ENCODE assay signal across 20 mouse cellular contexts in genomic region chr2:172733403-172733995, GRCm38 (mm10).
DNase-seq lines count a peak whose midpoint lies in the region; ATAC-seq and TF ChIP-seq lines count a peak whose summit lies in the region.
"Had no signal": no experiment of that assay in that cellular context is flagged by ENCODE, and none has a peak within 500 bp of the region (broad histone marks: within the 10 kb centered on the region; RNA-seq: fewer than 3 reads in every experiment).

No protein-coding gene starts in this region.

- no peak overlapping the region for H3K27ac ChIP-seq in forebrain, embryonic 14.5 days (ENCODE audit: low read depth, low read length)
- H3K27ac ChIP-seq in forebrain, embryonic 15.5 days (replicated peaks) = no peak overlapping the region
- H3K27ac ChIP-seq in ES-E14 (ENCODE audit: insufficient read depth, low read depth, low read length, poor library complexity, severe bottlenecking) = peak overlapping the region; percentile 19; the same call in 1 of the 2 replicates
- H3K27ac ChIP-seq in embryonic facial prominence, embryonic 13.5 days = no peak overlapping the region
- H3K27ac ChIP-seq in hindbrain, embryonic 12.5 days = no peak overlapping the region
- H3K27ac ChIP-seq: heart, adult 2 months; heart, embryonic 13.5 days; kidney, embryonic 15.5 days; liver, embryonic 13.5 days; neural tube, embryonic 15.5 days had no signal

- in situ Hi-C loops in ES-E14 (cut with MboI; ENCODE audit: low sequenced_read_pairs in 2 of 2, unreplicated experiment in 2 of 2) = no loop called here

- no peak for TF ChIP-seq CTCF in brain, embryonic 14.5 days (IDR thresholded peaks at IDR 0.05; ENCODE audit: borderline replicate concordance, extremely low read depth, insufficient read depth, insufficient read length)

- no peaks in the 10 kb centered on the region for H3K36me3 ChIP-seq in forebrain, embryonic 14.5 days (ENCODE audit: control insufficient read depth, insufficient read depth, low read length)
- H3K36me3 ChIP-seq in forebrain, embryonic 15.5 days = no peaks in the 10 kb centered on the region
- no peaks in the 10 kb centered on the region for H3K36me3 ChIP-seq in ES-E14 (ENCODE audit: control insufficient read depth, insufficient read depth, low read length, poor library complexity, severe bottlenecking)
- no peaks in the 10 kb centered on the region for H3K36me3 ChIP-seq in embryonic facial prominence, embryonic 13.5 days
- no peaks in the 10 kb centered on the region for H3K36me3 ChIP-seq in hindbrain, embryonic 12.5 days
- H3K36me3 ChIP-seq: heart, embryonic 13.5 days; kidney, embryonic 15.5 days; liver, embryonic 13.5 days; neural tube, embryonic 15.5 days had no signal

- H3K9ac ChIP-seq in forebrain, embryonic 14.5 days (ENCODE audit: low read length) = no peak overlapping the region
- no peak overlapping the region for H3K9ac ChIP-seq in forebrain, embryonic 15.5 days (replicated peaks)
- no peak overlapping the region for H3K9ac ChIP-seq in ES-E14 (ENCODE audit: insufficient read depth, low read depth, low read length, poor library complexity, severe bottlenecking)
- no peak overlapping the region for H3K9ac ChIP-seq in embryonic facial prominence, embryonic 13.5 days
- no peak overlapping the region for H3K9ac ChIP-seq in hindbrain, embryonic 12.5 days
- H3K9ac ChIP-seq: heart, embryonic 13.5 days; kidney, embryonic 15.5 days; liver, embryonic 13.5 days; lung, embryonic 14.5 days; neural tube, embryonic 15.5 days had no signal

- H3K4me3 ChIP-seq in forebrain, embryonic 14.5 days (ENCODE audit: low read depth, low read length) = no peak overlapping the region
- H3K4me3 ChIP-seq in forebrain, embryonic 15.5 days = no peak overlapping the region
- H3K4me3 ChIP-seq in ES-E14 (ENCODE audit: insufficient read depth in 1 of 2, low read depth in 1 of 2, low read length in 2 of 2, poor library complexity in 1 of 2, severe bottlenecking in 1 of 2) = no peak overlapping the region
- H3K4me3 ChIP-seq in embryonic facial prominence, embryonic 13.5 days = no peak overlapping the region
- H3K4me3 ChIP-seq in hindbrain, embryonic 12.5 days = no peak overlapping the region
- H3K4me3 ChIP-seq: heart, adult 2 months; heart, embryonic 13.5 days; kidney, embryonic 15.5 days; liver, embryonic 13.5 days; neural tube, embryonic 15.5 days had no signal

- TF ChIP-seq POLR2A in brain, embryonic 14.5 days (IDR thresholded peaks at IDR 0.05; ENCODE audit: borderline replicate concordance, extremely low read depth, insufficient read depth, insufficient read length, poor library complexity, severe bottlenecking) = no peak

- no peaks in the 10 kb centered on the region for H3K9me3 ChIP-seq in forebrain, embryonic 14.5 days (replicated peaks; ENCODE audit: control insufficient read depth, low read length)
- no peaks in the 10 kb centered on the region for H3K9me3 ChIP-seq in forebrain, embryonic 15.5 days
- no peaks in the 10 kb centered on the region for H3K9me3 ChIP-seq in ES-E14 (ENCODE audit: control insufficient read depth, insufficient read depth, low read depth, low read length)
- no peaks in the 10 kb centered on the region for H3K9me3 ChIP-seq in embryonic facial prominence, embryonic 13.5 days
- no peaks in the 10 kb centered on the region for H3K9me3 ChIP-seq in hindbrain, embryonic 12.5 days (replicated peaks)
- H3K9me3 ChIP-seq: heart, embryonic 13.5 days; kidney, embryonic 15.5 days; liver, embryonic 13.5 days; neural tube, embryonic 15.5 days had no signal

- no peak for ATAC-seq in forebrain, embryonic 14.5 days
- ATAC-seq in forebrain, embryonic 15.5 days (replicated peaks) = no peak
- ATAC-seq in embryonic facial prominence, embryonic 13.5 days (ENCODE audit: insufficient number of reproducible peaks, insufficient read depth, low FRiP score, low TSS enrichment, low read depth) = no peak
- ATAC-seq in hindbrain, embryonic 12.5 days (ENCODE audit: low FRiP score) = no peak
- no peak for ATAC-seq in CD4-positive, CD25-positive, alpha-beta regulatory T cell, adult 4 months
- ATAC-seq: intestine, postnatal 0 days had no signal

- DNase-seq in forebrain, embryonic 14.5 days (ENCODE audit: low spot score) = peak; percentile 55
- DNase-seq in ES-E14 (ENCODE audit: low read depth, low spot score) = peak; percentile 75
- DNase-seq in brain, embryonic 14.5 days (ENCODE audit: low read depth) = peak; percentile 67
- DNase-seq in layer of hippocampus, adult 9-11 months = no peak
- DNase-seq: adrenal gland, postnatal 14 days; cerebellum, adult 9-10 months; gastrocnemius, postnatal 36 days; heart, adult 2 months; heart, postnatal 14 days; kidney, postnatal 36 days; liver, embryonic 13.5 days; lung, embryonic 14.5 days had no signal

- 3% methylated on average over 9 of the region's 9 CpGs for WGBS in forebrain, embryonic 14.5 days
- 5% methylated on average over 9 of the region's 9 CpGs for WGBS in forebrain, embryonic 15.5 days
- 3% methylated on average over 9 of the region's 9 CpGs for WGBS in embryonic facial prominence, embryonic 13.5 days
- WGBS in hindbrain, embryonic 12.5 days = 2% methylated on average over 9 of the region's 9 CpGs

- H3K27me3 ChIP-seq in forebrain, embryonic 14.5 days (replicated peaks; ENCODE audit: control insufficient read depth, insufficient read depth, low read length) = peaks cover 21% of the 10 kb centered on the region
- H3K27me3 ChIP-seq in forebrain, embryonic 15.5 days = peaks cover 22% of the 10 kb centered on the region; the same call in 1 of the 2 replicates
- H3K27me3 ChIP-seq in embryonic facial prominence, embryonic 13.5 days = peaks cover 79% of the 10 kb centered on the region
- H3K27me3 ChIP-seq in hindbrain, embryonic 12.5 days = peaks cover 97% of the 10 kb centered on the region

- peaks cover 17% of the 10 kb centered on the region for H3K4me1 ChIP-seq in forebrain, embryonic 14.5 days (ENCODE audit: control insufficient read depth, insufficient read depth, low read length)
- H3K4me1 ChIP-seq in forebrain, embryonic 15.5 days = peaks cover 36% of the 10 kb centered on the region
- H3K4me1 ChIP-seq in ES-E14 (ENCODE audit: control insufficient read depth in 2 of 2, insufficient read depth in 2 of 2, low read length in 2 of 2, poor library complexity in 1 of 2) = peaks cover 6 to 42% of the 10 kb centered on the region in 2 experiments; a peak in 3 of 4 replicates
- H3K4me1 ChIP-seq in embryonic facial prominence, embryonic 13.5 days = peaks cover 53% of the 10 kb centered on the region
- peaks cover 16% of the 10 kb centered on the region for H3K4me1 ChIP-seq in hindbrain, embryonic 12.5 days

- H3K4me2 ChIP-seq in forebrain, embryonic 14.5 days (ENCODE audit: low read length) = no peak overlapping the region
- no peak overlapping the region for H3K4me2 ChIP-seq in forebrain, embryonic 15.5 days (replicated peaks)
- 0 out of 2 replicates have a peak overlapping the region, but pooled peaks have one; percentile 5 for H3K4me2 ChIP-seq in embryonic facial prominence, embryonic 13.5 days
- no peak overlapping the region for H3K4me2 ChIP-seq in hindbrain, embryonic 12.5 days (replicated peaks)
- H3K4me2 ChIP-seq: heart, embryonic 13.5 days; kidney, embryonic 15.5 days; liver, embryonic 13.5 days; lung, embryonic 14.5 days; neural tube, embryonic 15.5 days had no signal

TF ChIP-seq in ES-E14, 5 proteins besides CTCF, POLR2A, EP300 and RAD21:
- no peak for TF ChIP-seq HCFC1 (IDR thresholded peaks at IDR 0.05; ENCODE audit: borderline replicate concordance, insufficient read depth, low read length)
- TF ChIP-seq CHD2 (IDR thresholded peaks at IDR 0.05; ENCODE audit: low read depth, low read length) = no peak
- TF ChIP-seq MAFK (IDR thresholded peaks at IDR 0.05; ENCODE audit: insufficient read depth, low read depth, low read length) = no peak
- TF ChIP-seq ZNF384 (IDR thresholded peaks at IDR 0.05; ENCODE audit: low read depth, low read length) = no peak
- no peak for TF ChIP-seq ZC3H11A (IDR thresholded peaks at IDR 0.05; ENCODE audit: borderline replicate concordance, low read depth, low read length)
TF ChIP-seq in ES-E14: peak in this region for 0.
